Mouse (Mus musculus) liver, postnatal 0 days (tissue): ENCODE data around the gene Cdc42ep5. TPM values are rescaled to one million over a fixed set of nuclear protein-coding genes. Genes with fewer than 3 reads are reported as not detected.
A peak's percentile ranks its signal among the peaks of the same experiment; 100 is the strongest.

Source experiments
- ATAC-seq: fragments of 200-750 bp; cut with Nextera tagmentation; 2 replicates; pipeline ENCODE4 v1.8.0; 2017; ENCODE audit warnings: mild to moderate bottlenecking, moderate library complexity
- DNase-seq: peaks from one replicate; pipeline ENCODE4 v3.0.0-alpha.2; 2016
- H3K27ac ChIP-seq: fragments of 300-500 bp; sonication (generic); 2 replicates; pipeline ENCODE4 v1.5.1; 2014; ENCODE audit warnings: antibody characterized with exemption, moderate library complexity, mild to moderate bottlenecking, low read depth
- H3K27me3 ChIP-seq: fragments of 300-500 bp; sonication (generic); 2 replicates; pipeline ENCODE4 v1.6.1; 2014; ENCODE audit warnings: low read length, control low read depth, mixed read lengths; ENCODE audit not compliant: insufficient read depth
- H3K36me3 ChIP-seq: fragments of 300-500 bp; sonication (generic); replicated peaks from 2 replicates; pipeline ENCODE4 v1.6.1; 2014; ENCODE audit warnings: mild to moderate bottlenecking, control low read depth, low read length, moderate library complexity, mixed read lengths; ENCODE audit not compliant: insufficient read depth
- H3K4me1 ChIP-seq: fragments of 300-500 bp; sonication (generic); 2 replicates; pipeline ENCODE4 v1.6.1; 2014; ENCODE audit warnings: antibody characterized with exemption, mild to moderate bottlenecking, control low read depth; ENCODE audit not compliant: insufficient read depth
- H3K4me2 ChIP-seq: fragments of 300-500 bp; sonication (generic); 2 replicates; pipeline ENCODE4 v1.6.1; 2014; ENCODE audit warnings: low read depth, mild to moderate bottlenecking, low read length, moderate library complexity, mixed read lengths
- H3K4me3 ChIP-seq: fragments of 300-500 bp; sonication (generic); 2 replicates; pipeline ENCODE4 v1.5.1; 2014; ENCODE audit warnings: low read depth, low read length
- H3K9ac ChIP-seq: fragments of 300-500 bp; sonication (generic); replicated peaks from 2 replicates; pipeline ENCODE4 v1.6.1; 2014; ENCODE audit warnings: mild to moderate bottlenecking, moderate library complexity
- H3K9me3 ChIP-seq: fragments of 300-500 bp; sonication (generic); 2 replicates; pipeline ENCODE4 v1.6.1; 2016; ENCODE audit warnings: mild to moderate bottlenecking, control low read depth, low read length, mixed read lengths
- CTCF ChIP-seq: sonication (generic); IDR thresholded peaks from 2 replicates; pipeline ENCODE4 v1.5.1; 2016; ENCODE audit warnings: antibody characterized with exemption, low read depth
- EP300 ChIP-seq: IDR thresholded peaks from 2 replicates; pipeline ENCODE4 v1.6.1; 2016; ENCODE audit warnings: antibody characterized with exemption, low read depth, mild to moderate bottlenecking
- WGBS: fragments of 180-500 bp; shearing (Covaris S2); extraction: QIAGEN DNeasy Blood & Tissue Kit; methylation state at CpG from one replicate; pipeline ENCODE4 v1.1.7; 2014; ENCODE audit not compliant: insufficient replicate concordance; 5-methylcytosine and 5-hydroxymethylcytosine counted together
- polyA plus RNA-seq: library from polyadenylated mRNA; unstranded; fragments of >200 nt; fragmentation: Nextera tagmentation; extraction: Ambion mirVana; gene quantifications from 2 replicates; pipeline ENCODE4 v1.2.1, GENCODE M21; 2015

Gene Cdc42ep5
- polyA plus RNA-seq, 1 experiment from 2014 or later, result 8.2 TPM

- H3K27me3 ChIP-seq, result peaks cover 15% of the 10 kb centered on the region
- 3% methylated on average over 10 of the region's 10 CpGs for WGBS
- H3K27ac ChIP-seq, result no peak overlapping the region
- no peaks in the 10 kb centered on the region for H3K9me3 ChIP-seq
- no peak overlapping the region for H3K9ac ChIP-seq
- 0 out of 2 replicates have a peak, but pooled peaks have one; percentile 20 for ATAC-seq
- no peaks in the 10 kb centered on the region for H3K36me3 ChIP-seq
- H3K4me1 ChIP-seq, result peaks cover 3% of the 10 kb centered on the region; the same call in 1 of the 2 replicates
- peak; percentile 35 for TF ChIP-seq CTCF
- no peak for TF ChIP-seq EP300
- no peak overlapping the region for H3K4me3 ChIP-seq
- no peak overlapping the region for H3K4me2 ChIP-seq
- DNase-seq, result no peak
Observed at GRCm38 (mm10) chr7:4124315-4124759, 40.3 kb downstream of the Cdc42ep5 start.

- H3K27ac ChIP-seq, result no peak overlapping the region
- H3K4me3 ChIP-seq, result no peak overlapping the region
- peaks cover 18% of the 10 kb centered on the region for H3K27me3 ChIP-seq
- TF ChIP-seq CTCF (no peak), EP300 (no peak)
- H3K4me2 ChIP-seq, result no peak overlapping the region
- no peak overlapping the region for H3K9ac ChIP-seq
- no peaks in the 10 kb centered on the region for H3K9me3 ChIP-seq
- H3K4me1 ChIP-seq, result peaks cover 4% of the 10 kb centered on the region; the same call in 1 of the 2 replicates
- no peaks in the 10 kb centered on the region for H3K36me3 ChIP-seq
- WGBS, result 67% methylated on average over 1 of the region's 1 CpGs
- DNase-seq (no peak), ATAC-seq (no peak)
Observed at GRCm38 (mm10) chr7:4123732-4124131, 40.9 kb downstream of the Cdc42ep5 start.

- no peak overlapping the region for H3K4me2 ChIP-seq
- H3K36me3 ChIP-seq, result no peaks in the 10 kb centered on the region
- H3K27me3 ChIP-seq, result peaks cover 21% of the 10 kb centered on the region
- H3K9me3 ChIP-seq, result no peaks in the 10 kb centered on the region
- no peak for TF ChIP-seq CTCF
- no peak for TF ChIP-seq EP300
- no peak overlapping the region for H3K9ac ChIP-seq
- H3K4me1 ChIP-seq, result peaks cover 4% of the 10 kb centered on the region; the same call in 1 of the 2 replicates
- H3K4me3 ChIP-seq, result no peak overlapping the region
- 80% methylated on average over 10 of the region's 10 CpGs for WGBS
- ATAC-seq (no peak), DNase-seq (no peak)
- H3K27ac ChIP-seq, result no peak overlapping the region
Observed at GRCm38 (mm10) chr7:4122783-4123182, 41.9 kb downstream of the Cdc42ep5 start.

- WGBS, result 41% methylated on average over 11 of the region's 11 CpGs
- TF ChIP-seq CTCF (no peak), EP300 (no peak)
- H3K27me3 ChIP-seq, result peaks cover 26% of the 10 kb centered on the region
Observed at GRCm38 (mm10) chr7:4122076-4122768, 42.4 kb downstream of the Cdc42ep5 start.

GRCm38 (mm10) chr7:4119976-4120921, 44.4 kb downstream of the Cdc42ep5 start:
- TF ChIP-seq CTCF, result no peak
- DNase-seq (no peak), ATAC-seq (no peak)
- 0 out of 2 replicates have a peak overlapping the region, but pooled peaks have one; percentile 25 for H3K4me3 ChIP-seq
- H3K9ac ChIP-seq, result no peak overlapping the region
- H3K9me3 ChIP-seq, result no peaks in the 10 kb centered on the region
- no peaks in the 10 kb centered on the region for H3K36me3 ChIP-seq
- H3K27ac ChIP-seq, result no peak overlapping the region
- H3K4me2 ChIP-seq, result no peak overlapping the region
- whole genome bisulfite sequencing, result 30% methylated on average over 17 of the region's 19 CpGs
- peaks cover 26% of the 10 kb centered on the region for H3K27me3 ChIP-seq
- peaks cover 4% of the 10 kb centered on the region; the same call in 1 of the 2 replicates for H3K4me1 ChIP-seq

More at GRCm38 (mm10) chr7:4122076-4122768, 42.4 kb downstream of the Cdc42ep5 start:
- Histone ChIP-seq H3K4me1 (peaks cover 4% of the 10 kb centered on the region; the same call in 1 of the 2 replicates), H3K4me3 (no peak overlapping the region), H3K4me2 (no peak overlapping the region), H3K27ac (no peak overlapping the region), H3K36me3 (no peaks in the 10 kb centered on the region), H3K9ac (no peak overlapping the region), H3K9me3 (no peaks in the 10 kb centered on the region)
- DNase-seq, result no peak
- ATAC-seq, result no peak
